Mouse (Mus musculus) embryonic facial prominence, embryonic 14.5 days (tissue): ENCODE measurements at regions not wholly inside any gene's neighbourhood (a gene's known extent, or its start where the extent isn't known, plus 50 kb on each side); places are given as distances from the start of the nearest gene placed in this dataset.

Experiments used
- ATAC-seq: fragments of 200-750 bp; cut with Nextera tagmentation; 2 replicates; pipeline ENCODE4 v1.8.0; 2017; ENCODE audit warnings: low read depth, moderate number of reproducible peaks, moderate TSS enrichment
- DNase-seq: peaks from one replicate; pipeline ENCODE4 v3.0.0-alpha.2; 2015; ENCODE audit warnings: low spot score
- H3K27ac ChIP-seq: fragments of 300-500 bp; sonication (generic); replicated peaks from 2 replicates; pipeline ENCODE4 v1.5.1; 2014; ENCODE audit warnings: low read depth, mild to moderate bottlenecking, low read length, moderate library complexity
- H3K27me3 ChIP-seq: fragments of 300-500 bp; sonication (generic); replicated peaks from 2 replicates; pipeline ENCODE4 v1.6.1; 2014; ENCODE audit warnings: low read length; ENCODE audit not compliant: control insufficient read depth, insufficient read depth
- H3K36me3 ChIP-seq: fragments of 300-500 bp; sonication (generic); 2 replicates; pipeline ENCODE4 v1.6.1; 2014; ENCODE audit warnings: low read length, mixed read lengths; ENCODE audit not compliant: control insufficient read depth, insufficient read depth
- H3K4me1 ChIP-seq: fragments of 300-500 bp; sonication (generic); 2 replicates; pipeline ENCODE4 v1.6.1; 2014; ENCODE audit warnings: antibody characterized with exemption, low read length; ENCODE audit not compliant: control insufficient read depth, insufficient read depth
- H3K4me2 ChIP-seq: fragments of 300-500 bp; sonication (generic); 2 replicates; pipeline ENCODE4 v1.6.1; 2014; ENCODE audit warnings: low read depth, mild to moderate bottlenecking, low read length, moderate library complexity, mixed read lengths
- H3K4me3 ChIP-seq: fragments of 300-500 bp; sonication (generic); 2 replicates; pipeline ENCODE4 v1.5.1; 2014; ENCODE audit warnings: low read depth, mild to moderate bottlenecking, low read length
- H3K9ac ChIP-seq: fragments of 300-500 bp; sonication (generic); 2 replicates; pipeline ENCODE4 v1.6.1; 2014; ENCODE audit warnings: low read depth, mild to moderate bottlenecking, low read length, moderate library complexity, mixed read lengths
- H3K9me3 ChIP-seq: fragments of 300-500 bp; sonication (generic); 2 replicates; pipeline ENCODE4 v1.6.1; 2016; ENCODE audit warnings: low read length; ENCODE audit not compliant: control insufficient read depth
- WGBS: fragments of 180-500 bp; shearing (Covaris S2); extraction: QIAGEN DNeasy Blood & Tissue Kit; methylation state at CpG from one replicate; pipeline ENCODE4 v1.1.7; 2014; 5-methylcytosine and 5-hydroxymethylcytosine counted together

- 86% methylated on average over 6 of the region's 6 CpGs for WGBS
These were observed 97.0 kb upstream of the Cxcl12 start for GRCm38 (mm10) chr6:117071311-117071710.

GRCm38 (mm10) chr6:117071857-117072256 lies 96.5 kb upstream of the Cxcl12 start:
- H3K9me3 ChIP-seq = no peaks in the 10 kb centered on the region
- no peak overlapping the region for H3K4me2 ChIP-seq
- no peaks in the 10 kb centered on the region for H3K27me3 ChIP-seq
- no peaks in the 10 kb centered on the region for H3K36me3 ChIP-seq
- ATAC-seq = no peak
- H3K9ac ChIP-seq = no peak overlapping the region
- H3K4me1 ChIP-seq = peaks cover 17% of the 10 kb centered on the region
- DNase-seq = no peak
- no peak overlapping the region for H3K27ac ChIP-seq
- 76% methylated on average over 8 of the region's 8 CpGs for WGBS
- no peak overlapping the region for H3K4me3 ChIP-seq

More at GRCm38 (mm10) chr6:117071311-117071710, 97.0 kb upstream of the Cxcl12 start:
- Histone ChIP-seq H3K4me2 (no peak overlapping the region), H3K4me1 (peaks cover 17% of the 10 kb centered on the region), H3K9me3 (no peaks in the 10 kb centered on the region), H3K27ac (no peak overlapping the region), H3K36me3 (no peaks in the 10 kb centered on the region), H3K9ac (no peak overlapping the region), H3K4me3 (no peak overlapping the region), H3K27me3 (no peaks in the 10 kb centered on the region)
- DNase-seq (no peak), ATAC-seq (no peak)

GRCm38 (mm10) chr6:117079500-117079899 lies 88.8 kb upstream of the Cxcl12 start:
- Histone ChIP-seq H3K4me2 (no peak overlapping the region), H3K9ac (no peak overlapping the region), H3K4me1 (no peaks in the 10 kb centered on the region; the same call in 1 of the 2 replicates), H3K9me3 (no peaks in the 10 kb centered on the region), H3K27ac (no peak overlapping the region), H3K36me3 (no peaks in the 10 kb centered on the region), H3K27me3 (no peaks in the 10 kb centered on the region), H3K4me3 (no peak overlapping the region)
- DNase-seq (no peak), ATAC-seq (no peak)
- 28% methylated on average over 5 of the region's 5 CpGs for WGBS

GRCm38 (mm10) chr6:117080973-117081372 lies 87.4 kb upstream of the Cxcl12 start:
- H3K9ac ChIP-seq = no peak overlapping the region
- H3K27ac ChIP-seq = no peak overlapping the region
- H3K27me3 ChIP-seq = no peaks in the 10 kb centered on the region
- H3K4me2 ChIP-seq = no peak overlapping the region
- WGBS = 53% methylated on average over 13 of the region's 13 CpGs
- no peaks in the 10 kb centered on the region for H3K9me3 ChIP-seq
- no peak overlapping the region for H3K4me3 ChIP-seq
- ATAC-seq (no peak), DNase-seq (no peak)
- no peaks in the 10 kb centered on the region for H3K36me3 ChIP-seq
- no peaks in the 10 kb centered on the region; the same call in 1 of the 2 replicates for H3K4me1 ChIP-seq

DNA sequence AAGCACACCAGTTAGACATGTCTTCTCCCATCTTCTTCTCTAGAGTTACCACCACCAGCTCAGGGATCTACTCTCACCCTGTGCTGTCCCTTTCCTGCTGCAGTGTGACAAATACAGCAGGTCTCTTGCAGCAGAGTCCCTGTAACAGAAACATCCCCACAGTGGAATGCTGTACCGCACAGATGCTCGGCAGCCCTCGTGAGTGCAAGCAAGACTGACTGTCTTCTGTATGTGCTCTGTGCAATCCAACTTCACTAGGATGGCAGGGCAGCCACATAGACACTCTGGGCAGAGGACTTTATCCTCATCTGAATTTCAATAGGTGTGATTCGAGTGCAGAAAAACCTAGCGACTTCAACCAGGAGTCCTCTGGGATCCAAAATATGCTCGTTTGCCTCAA lies 84.1 kb upstream of the Cxcl12 start:
- no peak overlapping the region for H3K27ac ChIP-seq
- H3K4me2 ChIP-seq = no peak overlapping the region
- DNase-seq (no peak), ATAC-seq (no peak)
- H3K9ac ChIP-seq = no peak overlapping the region
- H3K4me1 ChIP-seq = no peaks in the 10 kb centered on the region; the same call in 1 of the 2 replicates
- no peaks in the 10 kb centered on the region for H3K27me3 ChIP-seq
- WGBS = 44% methylated on average over 6 of the region's 6 CpGs
- H3K4me3 ChIP-seq = no peak overlapping the region
- H3K9me3 ChIP-seq = no peaks in the 10 kb centered on the region
- no peaks in the 10 kb centered on the region for H3K36me3 ChIP-seq

GRCm38 (mm10) chr6:117084833-117085500 lies 83.4 kb upstream of the Cxcl12 start:
- no peak overlapping the region for H3K4me2 ChIP-seq
- no peaks in the 10 kb centered on the region for H3K36me3 ChIP-seq
- H3K27ac ChIP-seq = no peak overlapping the region
- WGBS = 56% methylated on average over 13 of the region's 13 CpGs
- H3K9ac ChIP-seq = no peak overlapping the region
- ATAC-seq (no peak), DNase-seq (peak; percentile 60)
- no peak overlapping the region for H3K4me3 ChIP-seq
- no peaks in the 10 kb centered on the region for H3K4me1 ChIP-seq
- H3K27me3 ChIP-seq = no peaks in the 10 kb centered on the region
- H3K9me3 ChIP-seq = no peaks in the 10 kb centered on the region

DNA sequence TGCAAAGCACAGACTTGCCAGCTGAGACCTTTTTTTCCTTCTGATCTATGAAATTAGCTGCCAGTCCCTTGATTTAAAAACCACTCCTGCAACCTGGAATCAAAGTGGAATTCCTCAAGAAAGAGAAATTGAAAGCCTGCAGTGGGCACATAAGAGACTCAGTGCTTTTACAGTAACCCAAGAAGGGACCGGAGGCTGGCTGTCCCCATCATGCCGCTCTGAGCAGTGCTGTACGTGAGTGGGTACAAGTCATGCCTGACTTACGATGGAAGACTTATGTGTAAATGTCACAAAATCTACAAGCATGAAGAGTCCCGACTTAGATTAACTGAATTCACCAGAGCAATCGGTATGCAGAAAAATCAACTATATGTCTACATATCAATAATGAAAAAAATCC lies 73.6 kb upstream of the Cxcl12 start:
- Histone ChIP-seq H3K27me3 (no peaks in the 10 kb centered on the region), H3K27ac (no peak overlapping the region), H3K9me3 (no peaks in the 10 kb centered on the region), H3K9ac (no peak overlapping the region), H3K36me3 (no peaks in the 10 kb centered on the region), H3K4me3 (no peak overlapping the region), H3K4me1 (peaks cover 4% of the 10 kb centered on the region; the same call in 1 of the 2 replicates), H3K4me2 (no peak overlapping the region)
- ATAC-seq (no peak), DNase-seq (no peak)
- WGBS = 73% methylated on average over 6 of the region's 6 CpGs

DNA sequence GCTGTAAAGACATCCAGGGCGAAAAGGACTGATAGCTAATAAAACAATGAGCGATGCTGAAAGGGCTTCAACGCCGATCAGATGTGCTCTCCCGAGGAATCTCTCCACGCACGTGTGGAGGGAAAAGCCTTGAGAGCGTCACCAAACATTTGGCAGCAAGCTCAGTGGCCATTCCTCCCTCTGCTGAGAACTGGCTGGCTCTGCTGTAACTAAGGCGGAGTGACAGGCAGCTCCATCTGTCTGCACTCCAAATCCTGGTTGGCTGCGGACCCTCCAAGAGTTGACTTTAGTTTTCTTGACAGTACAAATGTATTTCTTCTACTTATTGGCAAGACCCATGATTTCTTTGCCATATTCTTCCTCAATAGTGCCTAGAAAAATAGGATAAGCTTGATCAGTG lies 68.5 kb upstream of the Cxcl12 start:
- Histone ChIP-seq H3K27me3 (no peaks in the 10 kb centered on the region), H3K4me3 (no peak overlapping the region), H3K4me2 (no peak overlapping the region), H3K27ac (no peak overlapping the region), H3K9me3 (no peaks in the 10 kb centered on the region), H3K36me3 (no peaks in the 10 kb centered on the region), H3K4me1 (peaks cover 23% of the 10 kb centered on the region), H3K9ac (no peak overlapping the region)
- 50% methylated on average over 10 of the region's 10 CpGs for WGBS
- DNase-seq = peak; percentile 88
- peak; percentile 64; the same call in 1 of the 2 replicates for ATAC-seq

GRCm38 (mm10) chr6:117102693-117103092 lies 65.6 kb upstream of the Cxcl12 start:
- Histone ChIP-seq H3K9ac (no peak overlapping the region), H3K9me3 (no peaks in the 10 kb centered on the region), H3K27ac (0 out of 2 replicates have a peak overlapping the region, but pooled peaks have one; percentile 33), H3K4me3 (no peak overlapping the region), H3K27me3 (no peaks in the 10 kb centered on the region), H3K4me1 (peaks cover 39% of the 10 kb centered on the region), H3K4me2 (no peak overlapping the region), H3K36me3 (no peaks in the 10 kb centered on the region)
- 54% methylated on average over 4 of the region's 4 CpGs for WGBS
- peak; percentile 68 for DNase-seq
- no peak for ATAC-seq
